Mouse (Mus musculus) liver, embryonic 14.5 days (tissue): ENCODE measurements around the gene Lamc2.

ENCODE experiments used
- CTCF ChIP-seq: IDR thresholded peaks from 2 replicates; pipeline ENCODE4 v1.5.1; 2016; ENCODE audit warnings: antibody characterized with exemption, low read depth, control low read depth
- EP300 ChIP-seq: IDR thresholded peaks from 2 replicates; pipeline ENCODE4 v1.6.1; 2016; ENCODE audit warnings: antibody characterized with exemption, low read depth

DNA sequence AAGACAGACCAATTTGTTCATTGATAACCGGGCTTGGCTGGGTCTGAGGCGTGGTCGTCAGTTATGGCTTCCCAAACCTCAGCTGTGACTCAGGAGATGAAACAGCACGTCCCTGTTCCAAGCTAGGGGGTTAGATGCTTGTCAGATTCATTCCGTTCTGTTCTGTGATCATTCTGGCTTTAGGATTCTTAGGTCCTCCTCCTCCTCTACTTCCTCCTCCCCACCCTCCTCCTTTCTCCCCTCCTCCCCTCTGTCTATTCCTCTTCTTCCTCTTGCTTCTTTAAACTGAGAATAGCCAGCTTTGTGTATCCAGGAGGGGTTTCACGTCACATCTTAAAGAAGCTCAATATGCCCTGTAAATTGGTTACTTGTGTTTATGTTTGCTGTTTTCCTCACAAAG is 65.7 kb downstream of the Lamc2 start:
- TF ChIP-seq CTCF (no peak), EP300 (no peak)
